Mouse (Mus musculus): Measurements from ENCODE around the gene Lcmt1. TPM values are rescaled to one million over a fixed set of nuclear protein-coding genes. Genes with fewer than 3 reads are reported as not detected.

The Lcmt1 gene
- total and polyA plus RNA-seq, 2 experiments = 9.6 to 15.9 TPM

DNA sequence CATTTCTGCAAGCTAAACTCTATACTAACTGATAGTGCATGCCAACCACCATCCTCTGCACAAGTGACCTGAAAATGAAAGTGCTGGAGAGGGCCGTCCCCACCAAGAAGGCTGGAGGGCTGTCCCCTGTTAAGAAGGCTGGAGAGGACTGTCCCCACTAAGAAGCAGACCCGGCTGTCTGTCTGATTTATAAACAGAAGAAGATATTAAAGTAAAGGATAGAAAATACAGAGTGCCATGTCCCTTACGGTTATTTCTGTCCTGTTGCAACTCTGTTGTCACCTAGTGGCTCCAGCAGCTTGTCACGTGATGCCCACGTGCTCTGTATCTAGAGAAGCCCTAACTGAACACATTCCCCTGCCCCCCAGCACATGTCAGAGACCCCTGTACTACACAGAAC is 9.4 kb upstream of the Lcmt1 start:
- H3K4me1 ChIP-seq (ENCODE audit: control insufficient read depth, insufficient read depth, low read length) = peaks cover 2% of the 10 kb centered on the region
- H3K9ac ChIP-seq (ENCODE audit: low read depth, low read length) = no peak overlapping the region
- no peak for DNase-seq (ENCODE audit: extremely low read depth, low read depth, low spot score)
- 74% methylated on average over 5 of the region's 5 CpGs for WGBS
- no peak overlapping the region for H3K4me3 ChIP-seq (ENCODE audit: insufficient read depth, low read depth, low read length)
- H3K27ac ChIP-seq (replicated peaks; ENCODE audit: insufficient read depth, low read depth, low read length) = no peak overlapping the region
- no peaks in the 10 kb centered on the region for H3K36me3 ChIP-seq (ENCODE audit: control insufficient read depth, insufficient read depth, low read length)
- H3K27me3 ChIP-seq (ENCODE audit: control insufficient read depth, insufficient read depth, low read length) = no peaks in the 10 kb centered on the region
- no peak for TF ChIP-seq CTCF (IDR thresholded peaks at IDR 0.05; ENCODE audit: low read depth, low read length)
- TF ChIP-seq POLR2A (IDR thresholded peaks at IDR 0.05; ENCODE audit: extremely low read depth, insufficient read depth, low read length) = no peak
- peaks cover 59% of the 10 kb centered on the region for H3K79me2 ChIP-seq (ENCODE audit: control insufficient read depth, insufficient read depth, low read length)

DNA sequence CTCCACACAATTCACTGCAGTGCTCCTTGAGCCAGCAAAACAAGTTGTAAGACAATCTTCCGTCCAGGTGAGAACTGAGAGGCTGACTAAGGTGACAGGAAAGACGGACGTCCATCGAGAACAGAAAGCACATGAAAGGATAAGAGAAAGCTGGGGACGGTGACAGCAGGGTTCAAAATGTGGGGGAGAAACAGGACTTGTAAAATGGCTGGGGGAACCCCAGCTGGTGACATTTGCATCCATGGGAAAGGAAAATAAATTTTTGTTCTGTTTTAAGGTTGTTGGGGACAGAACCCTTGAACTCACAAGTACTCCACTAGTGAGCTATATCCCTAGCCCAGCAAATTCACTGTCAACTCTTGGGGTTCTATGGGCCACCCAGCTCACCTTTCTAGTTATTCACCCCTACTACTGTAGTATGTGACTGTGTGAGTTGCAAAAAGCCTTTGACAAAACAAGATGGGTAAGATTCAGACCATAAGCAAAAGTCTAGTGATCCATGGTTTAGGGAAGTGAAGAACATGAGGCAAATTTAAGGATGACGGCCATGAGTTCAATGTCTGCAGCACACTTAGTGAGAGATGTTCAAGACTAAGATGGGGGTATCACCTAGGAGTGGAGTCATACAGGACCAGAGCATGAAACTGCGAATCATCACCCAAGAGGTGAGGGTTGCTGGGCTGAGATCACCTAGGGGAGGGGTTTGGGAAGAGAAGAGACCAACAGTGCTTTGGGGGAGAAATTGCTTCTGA is 8.2 kb upstream of the Lcmt1 start:
- H3K36me3 ChIP-seq (ENCODE audit: control insufficient read depth, insufficient read depth, low read length) = no peaks in the 10 kb centered on the region
- WGBS = 97% methylated on average over 7 of the region's 7 CpGs
- DNase-seq (ENCODE audit: extremely low read depth, low read depth, low spot score) = no peak
- H3K27me3 ChIP-seq (ENCODE audit: control insufficient read depth, insufficient read depth, low read length) = no peaks in the 10 kb centered on the region
- TF ChIP-seq POLR2A (IDR thresholded peaks at IDR 0.05; ENCODE audit: extremely low read depth, insufficient read depth, low read length) = no peak
- TF ChIP-seq CTCF (IDR thresholded peaks at IDR 0.05; ENCODE audit: low read depth, low read length) = no peak
- H3K79me2 ChIP-seq (ENCODE audit: control insufficient read depth, insufficient read depth, low read length) = peaks cover 55% of the 10 kb centered on the region
- no peak overlapping the region for H3K4me3 ChIP-seq (ENCODE audit: insufficient read depth, low read depth, low read length)
- peaks cover 5% of the 10 kb centered on the region for H3K4me1 ChIP-seq (ENCODE audit: control insufficient read depth, insufficient read depth, low read length)
- H3K9ac ChIP-seq (ENCODE audit: low read depth, low read length) = no peak overlapping the region
- no peak overlapping the region for H3K27ac ChIP-seq (replicated peaks; ENCODE audit: insufficient read depth, low read depth, low read length)

DNA sequence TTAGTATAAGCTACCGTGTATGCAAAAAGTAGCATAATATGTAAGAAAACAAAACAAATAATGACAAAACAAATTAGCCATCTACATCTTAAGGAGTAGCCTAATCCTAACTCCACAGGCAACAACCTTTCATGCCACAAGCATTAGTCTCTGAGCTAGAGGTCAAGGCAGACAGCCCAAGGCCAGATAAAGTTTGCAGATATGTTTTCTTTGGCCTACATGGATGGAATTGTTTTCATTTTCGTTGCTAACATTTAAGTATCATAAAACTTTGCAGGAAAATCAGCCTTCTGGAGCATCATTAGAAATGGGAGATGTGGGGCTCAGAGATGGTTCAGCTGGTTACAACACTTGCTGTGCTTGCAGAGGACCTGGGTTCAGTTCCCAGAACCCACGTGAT is 6.8 kb upstream of the Lcmt1 start:
- no peak overlapping the region for H3K9ac ChIP-seq (ENCODE audit: low read depth, low read length)
- TF ChIP-seq CTCF (IDR thresholded peaks at IDR 0.05; ENCODE audit: low read depth, low read length) (no peak), POLR2A (IDR thresholded peaks at IDR 0.05; ENCODE audit: extremely low read depth, insufficient read depth, low read length) (no peak)
- WGBS = 70% methylated on average over 3 of the region's 3 CpGs
- H3K79me2 ChIP-seq (ENCODE audit: control insufficient read depth, insufficient read depth, low read length) = peaks cover 54% of the 10 kb centered on the region
- no peak overlapping the region for H3K4me3 ChIP-seq (ENCODE audit: insufficient read depth, low read depth, low read length)
- no peak for DNase-seq (ENCODE audit: extremely low read depth, low read depth, low spot score)
- H3K27ac ChIP-seq (replicated peaks; ENCODE audit: insufficient read depth, low read depth, low read length) = no peak overlapping the region
- H3K4me1 ChIP-seq (ENCODE audit: control insufficient read depth, insufficient read depth, low read length) = peaks cover 9% of the 10 kb centered on the region
- H3K36me3 ChIP-seq (ENCODE audit: control insufficient read depth, insufficient read depth, low read length) = no peaks in the 10 kb centered on the region
- no peaks in the 10 kb centered on the region for H3K27me3 ChIP-seq (ENCODE audit: control insufficient read depth, insufficient read depth, low read length)

DNA sequence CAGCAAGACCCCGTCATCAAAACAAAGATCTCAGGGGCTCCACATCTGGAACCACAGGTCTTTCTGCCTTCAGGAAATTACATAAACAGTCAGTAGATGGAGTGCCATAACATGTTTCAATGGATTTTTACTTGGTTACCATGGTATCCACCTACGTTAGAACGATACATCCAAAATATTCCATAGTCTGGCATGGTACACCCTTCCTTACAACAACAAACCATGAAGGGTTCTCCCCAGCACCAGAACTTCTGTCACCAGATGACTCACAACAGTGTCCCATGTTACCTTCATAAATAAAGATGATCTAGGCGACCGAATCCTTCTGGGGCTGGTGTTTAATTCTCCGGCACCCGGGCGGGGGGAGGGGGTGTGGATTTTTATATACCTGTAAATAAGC is 5.6 kb upstream of the Lcmt1 start:
- H3K9ac ChIP-seq (ENCODE audit: low read depth, low read length) = no peak overlapping the region
- no peak for DNase-seq (ENCODE audit: extremely low read depth, low read depth, low spot score)

DNA sequence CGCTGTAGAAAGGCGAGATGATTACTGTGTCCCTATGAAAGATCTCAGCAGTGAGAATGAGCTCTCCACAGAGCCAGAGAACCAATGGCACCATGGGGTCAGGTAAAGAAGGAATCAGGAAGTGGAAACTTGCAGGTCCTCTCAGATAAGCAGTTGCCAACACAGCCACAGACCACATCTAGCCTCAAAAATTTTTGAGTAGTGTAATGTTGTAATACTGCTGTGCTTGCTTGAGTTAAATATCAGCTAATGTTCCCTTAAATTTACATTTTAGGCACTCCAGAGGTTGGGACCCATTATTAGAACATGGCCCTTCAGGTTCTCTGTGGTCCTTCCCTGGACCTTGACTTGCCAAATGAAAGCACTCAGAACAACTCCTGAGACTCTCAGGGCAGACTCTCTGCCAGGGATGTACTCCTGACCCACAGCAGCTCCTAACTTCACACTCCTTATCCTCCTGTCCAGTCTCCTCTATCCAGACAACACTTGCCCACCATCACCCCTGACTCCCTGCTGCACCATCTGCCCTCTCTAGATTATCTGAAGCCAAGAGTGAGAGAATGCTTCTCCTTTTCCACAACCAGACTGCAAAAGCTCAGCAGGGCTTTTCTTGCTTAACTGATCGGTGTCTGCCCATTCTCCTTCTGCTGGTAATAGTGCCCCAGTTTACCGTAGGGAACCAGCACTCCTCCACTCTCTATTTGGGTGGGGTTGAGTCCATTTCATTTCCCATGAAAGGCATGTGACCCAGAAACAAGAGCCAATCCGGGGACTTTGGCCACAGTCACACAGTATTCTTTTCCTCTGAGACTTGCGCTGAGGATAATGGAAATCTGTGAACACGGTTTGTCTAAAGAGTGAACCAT is 3.5 kb upstream of the Lcmt1 start:
- Histone ChIP-seq H3K36me3 (ENCODE audit: control insufficient read depth, insufficient read depth, low read length) (no peaks in the 10 kb centered on the region), H3K4me1 (ENCODE audit: control insufficient read depth, insufficient read depth, low read length) (peaks cover 20% of the 10 kb centered on the region), H3K4me3 (ENCODE audit: insufficient read depth, low read depth, low read length) (no peak overlapping the region), H3K27ac (replicated peaks; ENCODE audit: insufficient read depth, low read depth, low read length) (no peak overlapping the region), H3K9ac (ENCODE audit: low read depth, low read length) (no peak overlapping the region), H3K79me2 (ENCODE audit: control insufficient read depth, insufficient read depth, low read length) (peaks cover 42% of the 10 kb centered on the region), H3K27me3 (ENCODE audit: control insufficient read depth, insufficient read depth, low read length) (no peaks in the 10 kb centered on the region)
- no peak for DNase-seq (ENCODE audit: extremely low read depth, low read depth, low spot score)
- WGBS = 69% methylated on average over 7 of the region's 7 CpGs
- TF ChIP-seq CTCF (IDR thresholded peaks at IDR 0.05; ENCODE audit: low read depth, low read length) (no peak), POLR2A (IDR thresholded peaks at IDR 0.05; ENCODE audit: extremely low read depth, insufficient read depth, low read length) (no peak)

More for the DNA sequence above, 5.6 kb upstream of the Lcmt1 start:
- H3K79me2 ChIP-seq (ENCODE audit: control insufficient read depth, insufficient read depth, low read length) = peaks cover 57% of the 10 kb centered on the region
- no peak overlapping the region for H3K27ac ChIP-seq (replicated peaks; ENCODE audit: insufficient read depth, low read depth, low read length)
- 96% methylated on average over 8 of the region's 8 CpGs for WGBS
- H3K4me3 ChIP-seq (ENCODE audit: insufficient read depth, low read depth, low read length) = no peak overlapping the region
- H3K36me3 ChIP-seq (ENCODE audit: control insufficient read depth, insufficient read depth, low read length) = no peaks in the 10 kb centered on the region
- no peaks in the 10 kb centered on the region for H3K27me3 ChIP-seq (ENCODE audit: control insufficient read depth, insufficient read depth, low read length)
- TF ChIP-seq CTCF (IDR thresholded peaks at IDR 0.05; ENCODE audit: low read depth, low read length) = no peak
- TF ChIP-seq POLR2A (IDR thresholded peaks at IDR 0.05; ENCODE audit: extremely low read depth, insufficient read depth, low read length) = no peak
- H3K4me1 ChIP-seq (ENCODE audit: control insufficient read depth, insufficient read depth, low read length) = peaks cover 14% of the 10 kb centered on the region
